Comparison of ENCODE assay signal across 18 mouse cellular contexts in genomic region chr6:97985658-97986057, GRCm38 (mm10).
"Had no signal": no experiment of that assay in that cellular context is flagged by ENCODE, and none has a peak within 500 bp of the region (broad histone marks: within the 10 kb centered on the region; RNA-seq: fewer than 3 reads in every experiment).

No protein-coding gene starts in this region.

- H3K36me3 ChIP-seq: midbrain, embryonic 10.5 days; midbrain, embryonic 12.5 days; neural tube, embryonic 12.5 days had no signal

- H3K27me3 ChIP-seq: midbrain, embryonic 12.5 days; neural tube, embryonic 12.5 days had no signal

- H3K9me3 ChIP-seq: midbrain, embryonic 10.5 days; midbrain, embryonic 12.5 days; neural tube, embryonic 12.5 days had no signal

- DNase-seq: lung, adult 18-20 months; lung, embryonic 14.5 days; lung, postnatal 10 days; lung, postnatal 4 days; midbrain, embryonic 14.5 days; retina, postnatal 1 day; right cerebral cortex, adult 18-20 months; right cerebral cortex, postnatal 25 days; right cerebral cortex, postnatal 4 days; spleen, adult 18-20 months; thymus, adult 18-20 months; thymus, postnatal 14 days; thymus, postnatal 36 days had no signal

- H3K4me1 ChIP-seq: midbrain, embryonic 10.5 days; neural tube, embryonic 12.5 days had no signal

- ATAC-seq: midbrain, embryonic 16.5 days had no signal

- H3K4me2 ChIP-seq: lung, embryonic 14.5 days; midbrain, embryonic 12.5 days; neural tube, embryonic 12.5 days had no signal

- H3K4me3 ChIP-seq: midbrain, embryonic 10.5 days; midbrain, embryonic 12.5 days; myocyte; neural tube, embryonic 12.5 days had no signal

- H3K9ac ChIP-seq: lung, embryonic 14.5 days; midbrain, embryonic 12.5 days; neural tube, embryonic 12.5 days had no signal

- H3K27ac ChIP-seq: midbrain, embryonic 10.5 days; midbrain, embryonic 12.5 days; neural tube, embryonic 12.5 days had no signal
